Mouse (Mus musculus): ENCODE data around the gene Dot1l. TPM values are rescaled to one million over a fixed set of nuclear protein-coding genes. Genes with fewer than 3 reads are reported as not detected.
A peak's percentile ranks its signal among the peaks of the same experiment; 100 is the strongest.

The Dot1l gene
- polyA plus RNA-seq, 1 experiment from 2014 or later = 25.6 TPM

DNA sequence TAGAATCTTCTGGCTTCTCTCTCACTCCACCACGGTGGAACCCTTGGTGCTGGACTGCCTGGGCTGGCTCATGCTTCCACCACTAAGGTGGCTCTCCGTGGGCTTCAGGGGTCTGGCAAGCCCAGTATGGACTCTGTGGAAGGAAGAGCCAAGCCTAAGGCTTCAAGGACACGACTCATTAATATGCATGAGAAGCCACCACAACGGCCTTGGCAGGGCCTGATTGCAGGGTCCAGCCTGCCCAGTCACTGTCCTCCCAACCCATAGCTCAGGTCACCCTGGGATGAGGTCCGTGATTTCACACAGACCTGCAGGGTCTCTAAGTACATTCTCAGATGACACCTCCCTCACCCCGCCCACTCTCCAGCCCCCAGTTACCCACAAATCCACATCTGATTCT lies 84.8 kb downstream of the Dot1l start:
- Histone ChIP-seq H3K9me3 (no peaks in the 10 kb centered on the region), H3K27ac (no peak overlapping the region), H3K4me3 (no peak overlapping the region), H3K36me3 (no peaks in the 10 kb centered on the region), H3K27me3 (ENCODE audit: insufficient read depth, poor library complexity, severe bottlenecking) (peaks cover 73% of the 10 kb centered on the region), H3K4me1 (peaks cover 45% of the 10 kb centered on the region)
- WGBS = 55% methylated on average over 6 of the region's 6 CpGs
- DNase-seq (ENCODE audit: low spot score) = no peak

DNA sequence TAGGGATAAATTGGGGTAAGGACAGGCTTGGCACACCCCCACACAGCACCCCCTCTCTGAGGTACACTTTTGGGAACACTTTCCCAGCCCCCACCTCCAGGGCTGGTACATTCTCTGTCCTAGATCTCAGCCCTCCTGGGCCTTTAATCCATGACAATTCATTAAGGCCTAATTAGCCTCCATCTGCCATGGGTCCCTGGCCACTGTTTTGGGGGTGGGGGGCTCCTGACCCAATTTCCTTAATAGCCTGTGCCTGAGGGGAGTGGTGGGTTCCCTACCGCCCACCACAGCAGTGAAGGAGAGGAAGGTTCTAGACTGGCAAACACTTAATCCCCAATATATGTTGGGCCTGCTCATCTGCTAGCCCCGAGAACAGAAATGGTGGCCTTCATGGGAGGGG lies 86.7 kb downstream of the Dot1l start:
- Histone ChIP-seq H3K27ac (no peak overlapping the region), H3K9me3 (no peaks in the 10 kb centered on the region), H3K36me3 (no peaks in the 10 kb centered on the region), H3K27me3 (ENCODE audit: insufficient read depth, poor library complexity, severe bottlenecking) (peaks cover 72% of the 10 kb centered on the region), H3K4me3 (no peak overlapping the region), H3K4me1 (peaks cover 38% of the 10 kb centered on the region)
- whole genome bisulfite sequencing = 63% methylated on average over 2 of the region's 2 CpGs
- no peak for DNase-seq (ENCODE audit: low spot score)

DNA sequence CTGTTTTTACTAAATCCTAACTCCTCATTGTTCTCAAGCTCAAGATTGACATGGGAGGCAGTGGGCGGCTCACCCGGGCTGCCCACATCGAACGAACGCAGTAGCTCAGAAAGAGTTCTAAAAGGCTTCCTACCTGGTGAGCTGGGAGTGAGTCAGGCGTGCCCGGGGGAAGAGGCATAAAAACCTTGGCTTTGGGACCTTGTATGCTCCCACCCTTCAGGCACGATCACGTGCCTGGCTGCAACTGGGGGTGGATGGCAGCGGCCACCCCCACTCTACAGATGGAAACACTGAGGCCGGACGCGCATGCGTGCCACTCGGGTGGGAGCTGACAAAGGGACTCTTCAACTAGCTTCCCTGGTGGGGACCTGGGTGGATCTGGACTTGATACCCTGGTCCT lies 87.3 kb downstream of the Dot1l start:
- H3K4me1 ChIP-seq = peaks cover 32% of the 10 kb centered on the region
- 76% methylated on average over 15 of the region's 15 CpGs for WGBS

DNA sequence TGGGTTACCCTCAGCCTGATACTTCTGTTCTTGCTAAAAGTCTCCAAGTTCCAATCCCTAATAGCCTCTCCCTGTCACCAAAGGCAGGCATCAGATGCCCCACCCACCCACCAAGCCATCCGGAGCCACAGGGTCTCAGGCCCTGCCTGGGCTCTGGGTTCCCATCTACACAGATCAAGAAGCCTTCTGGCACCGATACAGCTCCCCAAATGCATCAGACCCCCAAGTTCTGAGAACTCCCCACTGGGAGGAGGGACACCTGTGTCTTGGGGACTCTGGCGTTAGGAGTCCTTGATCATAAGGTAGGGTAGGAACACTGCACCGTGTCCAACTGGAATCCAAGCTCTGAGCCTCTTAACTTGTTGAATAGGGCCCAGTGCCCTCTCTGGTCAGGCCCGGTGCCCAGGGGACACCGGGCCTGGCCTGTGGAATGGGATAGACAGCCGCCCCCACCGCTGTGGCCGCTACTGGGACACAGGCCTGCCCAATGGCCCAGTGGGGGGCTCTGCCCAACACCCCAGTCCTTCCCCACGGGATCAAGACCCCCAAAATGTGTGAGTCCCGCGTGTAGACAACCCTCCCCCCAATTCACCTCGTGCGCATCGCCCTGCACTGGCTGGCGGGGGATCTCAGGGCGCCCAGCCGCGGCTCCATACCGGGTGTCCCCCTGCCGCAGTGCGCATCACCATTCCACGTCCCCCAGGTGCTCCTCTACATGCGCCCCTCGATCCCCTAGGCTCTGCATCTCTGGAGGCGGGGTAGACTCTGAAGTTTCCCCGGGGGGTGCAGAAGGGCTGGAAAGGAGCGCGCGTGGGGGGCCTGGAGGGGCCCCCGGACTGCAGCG lies 88.3 kb downstream of the Dot1l start:
- Histone ChIP-seq H3K27me3 (ENCODE audit: insufficient read depth, poor library complexity, severe bottlenecking) (peaks cover 63% of the 10 kb centered on the region), H3K9me3 (no peaks in the 10 kb centered on the region), H3K4me3 (peak overlapping the region; percentile 63), H3K4me1 (peaks cover 22% of the 10 kb centered on the region), H3K27ac (peak overlapping the region; percentile 77), H3K36me3 (no peaks in the 10 kb centered on the region)
- DNase-seq (ENCODE audit: low spot score) = no peak
- WGBS = 9% methylated on average over 32 of the region's 32 CpGs

More for the DNA sequence above, 87.3 kb downstream of the Dot1l start:
- Histone ChIP-seq H3K36me3 (no peaks in the 10 kb centered on the region), H3K4me3 (no peak overlapping the region), H3K27ac (no peak overlapping the region), H3K27me3 (ENCODE audit: insufficient read depth, poor library complexity, severe bottlenecking) (peaks cover 66% of the 10 kb centered on the region), H3K9me3 (no peaks in the 10 kb centered on the region)
- no peak for DNase-seq (ENCODE audit: low spot score)

DNA sequence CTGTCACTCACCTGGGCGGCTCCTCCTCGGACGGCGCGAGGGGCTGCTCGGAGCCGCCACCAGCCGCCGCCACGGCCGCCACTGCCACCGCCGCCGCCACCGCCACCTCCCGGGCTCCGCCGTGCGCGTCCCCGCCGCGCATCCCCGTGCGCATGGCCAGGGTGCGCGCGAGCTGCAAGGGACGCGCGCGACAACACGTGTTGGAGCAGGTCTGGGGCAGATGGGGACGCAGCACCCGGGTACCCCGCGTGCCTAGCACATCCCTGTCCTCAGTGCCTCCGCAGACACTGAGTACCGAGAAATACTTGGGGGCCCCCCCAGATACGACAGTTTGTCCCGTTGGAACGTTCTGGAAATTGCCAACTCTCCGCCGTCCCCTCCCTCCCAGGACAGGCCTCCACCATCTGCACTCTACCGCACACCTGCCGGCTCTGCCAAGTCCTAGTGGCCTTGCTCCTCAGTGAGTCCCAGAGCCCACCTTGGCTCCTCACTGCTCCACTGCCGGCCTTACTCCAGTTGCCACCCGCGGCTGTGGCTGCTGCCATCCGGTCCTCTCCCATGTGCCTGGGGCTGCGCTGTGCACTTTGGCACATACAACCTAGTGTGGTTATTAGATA lies 89.0 kb downstream of the Dot1l start, which contains the start of gene Lingo3:
Gene Lingo3, minus strand, starts transcription at position 109 of the 617 bp plus-strand sequence.
- Histone ChIP-seq H3K4me1 (peaks cover 26% of the 10 kb centered on the region), H3K27me3 (ENCODE audit: insufficient read depth, poor library complexity, severe bottlenecking) (peaks cover 63% of the 10 kb centered on the region), H3K9me3 (no peaks in the 10 kb centered on the region), H3K27ac (peak within 1 kb of the TSS; percentile 77), H3K4me3 (peak within 1 kb of the TSS; percentile 63), H3K36me3 (no peaks in the 10 kb centered on the region)
- DNase-seq (ENCODE audit: low spot score) = no peak
- WGBS = 6% methylated on average over 43 of the region's 51 CpGs

MicroRNAs encoded within 50 kb of the gene (microRNA counts, 519-probe panel; counts per million panel counts)
- microRNA mmu-miR-1982 = not detected

Small RNA genes lying within 50 kb of the gene (microRNA-seq; reads per million reads assigned to microRNA genes)
- 3.0 reads per million, percentile 5 among the genes with 10 or more reads in this experiment for gene Mir1982

Other genes with a start within 250 kb of the Dot1l start
- gene Atp8b3, start 216.1 kb upstream of the Dot1l start, polyA plus RNA-seq (2016; fragmentation: Nextera tagmentation; extraction: Ambion mirVana) = 0.31 and 0.32 TPM in 2 replicates
- gene Rexo1, start 193.6 kb upstream of the Dot1l start, polyA plus RNA-seq (2016; fragmentation: Nextera tagmentation; extraction: Ambion mirVana) = 25.1 and 26.9 TPM in 2 replicates
- 7.9 and 8.1 TPM in 2 replicates for gene Klf16, start 177.9 kb upstream of the Dot1l start, polyA plus RNA-seq (2016; fragmentation: Nextera tagmentation; extraction: Ambion mirVana)
- gene Abhd17a, start 164.9 kb upstream of the Dot1l start, polyA plus RNA-seq (2016; fragmentation: Nextera tagmentation; extraction: Ambion mirVana) = 94.1 and 120 TPM in 2 replicates
- gene Scamp4, start 152.3 kb upstream of the Dot1l start, polyA plus RNA-seq (2016; fragmentation: Nextera tagmentation; extraction: Ambion mirVana) = 97.4 and 97.9 TPM in 2 replicates
- gene Adat3, start 152.3 kb upstream of the Dot1l start, polyA plus RNA-seq (2016; fragmentation: Nextera tagmentation; extraction: Ambion mirVana) = 5.8 and 9.3 TPM in 2 replicates
- gene Gm49322, start 149.2 kb upstream of the Dot1l start, polyA plus RNA-seq (2016; fragmentation: Nextera tagmentation; extraction: Ambion mirVana) = 3.1 and 3.5 TPM in 2 replicates
- 110 and 150 TPM in 2 replicates for gene Csnk1g2, start 132.4 kb upstream of the Dot1l start, polyA plus RNA-seq (2016; fragmentation: Nextera tagmentation; extraction: Ambion mirVana)
- 59.0 and 69.9 TPM in 2 replicates for gene Btbd2, start 98.1 kb upstream of the Dot1l start, polyA plus RNA-seq (2016; fragmentation: Nextera tagmentation; extraction: Ambion mirVana)
- gene Mknk2, start 77.1 kb upstream of the Dot1l start, polyA plus RNA-seq (2016; fragmentation: Nextera tagmentation; extraction: Ambion mirVana) = 90.8 and 92.0 TPM in 2 replicates
- 54.8 and 56.8 TPM in 2 replicates for gene Mob3a, start 53.2 kb upstream of the Dot1l start, polyA plus RNA-seq (2016; fragmentation: Nextera tagmentation; extraction: Ambion mirVana)
- gene Izumo4, start 53.0 kb upstream of the Dot1l start, polyA plus RNA-seq (2016; fragmentation: Nextera tagmentation; extraction: Ambion mirVana) = 12.8 and 14.4 TPM in 2 replicates
- 53.1 and 60.4 TPM in 2 replicates for gene Ap3d1, start 12.9 kb upstream of the Dot1l start, polyA plus RNA-seq (2016; fragmentation: Nextera tagmentation; extraction: Ambion mirVana)
- gene Sf3a2, start 43.0 kb downstream of the Dot1l start, polyA plus RNA-seq (2016; fragmentation: Nextera tagmentation; extraction: Ambion mirVana) = 70.6 and 84.1 TPM in 2 replicates
- 116 and 151 TPM in 2 replicates for gene Plekhj1, start 43.4 kb downstream of the Dot1l start, polyA plus RNA-seq (2016; fragmentation: Nextera tagmentation; extraction: Ambion mirVana)
- gene Amh, start 50.0 kb downstream of the Dot1l start, polyA plus RNA-seq (2016; fragmentation: Nextera tagmentation; extraction: Ambion mirVana) = not detected in 2 replicates
- gene Jsrp1, start 58.3 kb downstream of the Dot1l start, polyA plus RNA-seq (2016; fragmentation: Nextera tagmentation; extraction: Ambion mirVana) = 7.9 and 8.8 TPM in 2 replicates
- gene Oaz1, start 71.5 kb downstream of the Dot1l start, polyA plus RNA-seq (2016; fragmentation: Nextera tagmentation; extraction: Ambion mirVana) = 2,064 and 2,176 TPM in 2 replicates
- 0.14 and 0.43 TPM in 2 replicates for gene Lingo3, start 88.8 kb downstream of the Dot1l start, polyA plus RNA-seq (2016; fragmentation: Nextera tagmentation; extraction: Ambion mirVana)
- gene Lsm7, start 100.0 kb downstream of the Dot1l start, polyA plus RNA-seq (2016; fragmentation: Nextera tagmentation; extraction: Ambion mirVana) = 200 and 266 TPM in 2 replicates
- gene Sppl2b, start 100.1 kb downstream of the Dot1l start, polyA plus RNA-seq (2016; fragmentation: Nextera tagmentation; extraction: Ambion mirVana) = 32.1 and 34.6 TPM in 2 replicates
- not detected in 2 replicates for gene Tmprss9, start 116.6 kb downstream of the Dot1l start, polyA plus RNA-seq (2016; fragmentation: Nextera tagmentation; extraction: Ambion mirVana)
- gene Timm13, start 145.8 kb downstream of the Dot1l start, polyA plus RNA-seq (2016; fragmentation: Nextera tagmentation; extraction: Ambion mirVana) = 348 and 363 TPM in 2 replicates
- gene Lmnb2, start 163.0 kb downstream of the Dot1l start, polyA plus RNA-seq (2016; fragmentation: Nextera tagmentation; extraction: Ambion mirVana) = 39.7 and 47.3 TPM in 2 replicates
- 17.1 and 20.1 TPM in 2 replicates for gene Gadd45b, start 174.9 kb downstream of the Dot1l start, polyA plus RNA-seq (2016; fragmentation: Nextera tagmentation; extraction: Ambion mirVana)